Mouse (Mus musculus): ENCODE measurements at regions not wholly inside any gene's neighbourhood (a gene's known extent, or its start where the extent isn't known, plus 50 kb on each side); places are given as distances from the start of the nearest gene placed in this dataset.

- Histone ChIP-seq H3K4me3 (replicated peaks; ENCODE audit: control insufficient read depth, low read depth, low read length) (no peak overlapping the region), H3K4me1 (ENCODE audit: control insufficient read depth, insufficient read depth, low read length) (no peaks in the 10 kb centered on the region), H3K27ac (ENCODE audit: control insufficient read depth, insufficient read depth, low read depth, low read length, poor library complexity) (no peak overlapping the region)
- TF ChIP-seq CTCF (IDR thresholded peaks at IDR 0.05; ENCODE audit: control insufficient read depth, insufficient read depth, low read length), result no peak
- no peak for TF ChIP-seq POLR2A (IDR thresholded peaks at IDR 0.05; ENCODE audit: borderline replicate concordance, control insufficient read depth, low read depth, low read length)
- 76% methylated on average over 6 of the region's 6 CpGs for WGBS
Measured at GRCm38 (mm10) chr4:12491306-12491705, 319.5 kb upstream of the Fam92a start.

- H3K4me3 ChIP-seq (replicated peaks; ENCODE audit: control insufficient read depth, low read depth, low read length), result no peak overlapping the region
- 65% methylated on average over 3 of the region's 3 CpGs for WGBS
- H3K4me1 ChIP-seq (ENCODE audit: control insufficient read depth, insufficient read depth, low read length), result no peaks in the 10 kb centered on the region
- no peak for TF ChIP-seq CTCF (IDR thresholded peaks at IDR 0.05; ENCODE audit: control insufficient read depth, insufficient read depth, low read length)
- TF ChIP-seq POLR2A (IDR thresholded peaks at IDR 0.05; ENCODE audit: borderline replicate concordance, control insufficient read depth, low read depth, low read length), result no peak
- H3K27ac ChIP-seq (ENCODE audit: control insufficient read depth, insufficient read depth, low read depth, low read length, poor library complexity), result no peak overlapping the region
Measured at GRCm38 (mm10) chr4:12490066-12490465, 318.3 kb upstream of the Fam92a start.

- 73% methylated on average over 6 of the region's 6 CpGs for WGBS
- Histone ChIP-seq H3K27ac (ENCODE audit: control insufficient read depth, insufficient read depth, low read depth, low read length, poor library complexity) (no peak overlapping the region), H3K4me3 (replicated peaks; ENCODE audit: control insufficient read depth, low read depth, low read length) (no peak overlapping the region), H3K4me1 (ENCODE audit: control insufficient read depth, insufficient read depth, low read length) (no peaks in the 10 kb centered on the region)
- TF ChIP-seq POLR2A (IDR thresholded peaks at IDR 0.05; ENCODE audit: borderline replicate concordance, control insufficient read depth, low read depth, low read length), result no peak
Measured at GRCm38 (mm10) chr4:12489358-12489757, 317.5 kb upstream of the Fam92a start.

- TF ChIP-seq CTCF (IDR thresholded peaks at IDR 0.05; ENCODE audit: control insufficient read depth, insufficient read depth, low read length), result no peak
- no peak for TF ChIP-seq POLR2A (IDR thresholded peaks at IDR 0.05; ENCODE audit: borderline replicate concordance, control insufficient read depth, low read depth, low read length)
- Histone ChIP-seq H3K27ac (ENCODE audit: control insufficient read depth, insufficient read depth, low read depth, low read length, poor library complexity) (no peak overlapping the region), H3K4me1 (ENCODE audit: control insufficient read depth, insufficient read depth, low read length) (no peaks in the 10 kb centered on the region), H3K4me3 (replicated peaks; ENCODE audit: control insufficient read depth, low read depth, low read length) (no peak overlapping the region)
- 81% methylated on average over 4 of the region's 4 CpGs for WGBS
Measured at GRCm38 (mm10) chr4:12481481-12481880, 309.7 kb upstream of the Fam92a start.

GRCm38 (mm10) chr4:12476717-12477116 is 304.9 kb upstream of the Fam92a start:
- 83% methylated on average over 7 of the region's 7 CpGs for WGBS
- Histone ChIP-seq H3K4me3 (replicated peaks; ENCODE audit: control insufficient read depth, low read depth, low read length) (no peak overlapping the region), H3K27ac (ENCODE audit: control insufficient read depth, insufficient read depth, low read depth, low read length, poor library complexity) (no peak overlapping the region), H3K4me1 (ENCODE audit: control insufficient read depth, insufficient read depth, low read length) (no peaks in the 10 kb centered on the region)
- no peak for TF ChIP-seq CTCF (IDR thresholded peaks at IDR 0.05; ENCODE audit: control insufficient read depth, insufficient read depth, low read length)
- no peak for TF ChIP-seq POLR2A (IDR thresholded peaks at IDR 0.05; ENCODE audit: borderline replicate concordance, control insufficient read depth, low read depth, low read length)

GRCm38 (mm10) chr4:12474981-12475568 is 303.3 kb upstream of the Fam92a start:
- no peak overlapping the region for H3K27ac ChIP-seq (ENCODE audit: control insufficient read depth, insufficient read depth, low read depth, low read length, poor library complexity)
- H3K4me3 ChIP-seq (replicated peaks; ENCODE audit: control insufficient read depth, low read depth, low read length), result no peak overlapping the region
- H3K4me1 ChIP-seq (ENCODE audit: control insufficient read depth, insufficient read depth, low read length), result no peaks in the 10 kb centered on the region
- WGBS, result 65% methylated on average over 4 of the region's 4 CpGs
- TF ChIP-seq CTCF (IDR thresholded peaks at IDR 0.05; ENCODE audit: control insufficient read depth, insufficient read depth, low read length) (no peak), POLR2A (IDR thresholded peaks at IDR 0.05; ENCODE audit: borderline replicate concordance, control insufficient read depth, low read depth, low read length) (no peak)

GRCm38 (mm10) chr4:12474421-12474820 is 302.6 kb upstream of the Fam92a start:
- Histone ChIP-seq H3K4me1 (ENCODE audit: control insufficient read depth, insufficient read depth, low read length) (no peaks in the 10 kb centered on the region), H3K27ac (ENCODE audit: control insufficient read depth, insufficient read depth, low read depth, low read length, poor library complexity) (no peak overlapping the region), H3K4me3 (replicated peaks; ENCODE audit: control insufficient read depth, low read depth, low read length) (no peak overlapping the region)
- WGBS, result 32% methylated on average over 1 of the region's 1 CpGs
- TF ChIP-seq POLR2A (IDR thresholded peaks at IDR 0.05; ENCODE audit: borderline replicate concordance, control insufficient read depth, low read depth, low read length) (no peak), CTCF (IDR thresholded peaks at IDR 0.05; ENCODE audit: control insufficient read depth, insufficient read depth, low read length) (no peak)

GRCm38 (mm10) chr4:12461701-12462100 is 289.9 kb upstream of the Fam92a start:
- TF ChIP-seq CTCF (IDR thresholded peaks at IDR 0.05; ENCODE audit: control insufficient read depth, insufficient read depth, low read length) (no peak), POLR2A (IDR thresholded peaks at IDR 0.05; ENCODE audit: borderline replicate concordance, control insufficient read depth, low read depth, low read length) (no peak)
- Histone ChIP-seq H3K4me1 (ENCODE audit: control insufficient read depth, insufficient read depth, low read length) (no peaks in the 10 kb centered on the region), H3K4me3 (replicated peaks; ENCODE audit: control insufficient read depth, low read depth, low read length) (no peak overlapping the region), H3K27ac (ENCODE audit: control insufficient read depth, insufficient read depth, low read depth, low read length, poor library complexity) (no peak overlapping the region)
- 79% methylated on average over 2 of the region's 2 CpGs for WGBS

- 78% methylated on average over 4 of the region's 4 CpGs for WGBS
- Histone ChIP-seq H3K27ac (ENCODE audit: control insufficient read depth, insufficient read depth, low read depth, low read length, poor library complexity) (no peak overlapping the region), H3K4me1 (ENCODE audit: control insufficient read depth, insufficient read depth, low read length) (no peaks in the 10 kb centered on the region), H3K4me3 (replicated peaks; ENCODE audit: control insufficient read depth, low read depth, low read length) (no peak overlapping the region)
- TF ChIP-seq POLR2A (IDR thresholded peaks at IDR 0.05; ENCODE audit: borderline replicate concordance, control insufficient read depth, low read depth, low read length) (no peak), CTCF (IDR thresholded peaks at IDR 0.05; ENCODE audit: control insufficient read depth, insufficient read depth, low read length) (no peak)
Measured at GRCm38 (mm10) chr4:12461251-12461650, 289.4 kb upstream of the Fam92a start.

Measured in bone marrow, adult 2 months (tissue).